Mouse (Mus musculus) olfactory bulb, adult 2 months (tissue): ENCODE results near the gene Car2.

Experiments used
- CTCF ChIP-seq: fragments of 200-500 bp; IDR thresholded peaks from 2 replicates; pipeline ENCODE4 v1.5.1; 2012; ENCODE audit warnings: low read depth, mild to moderate bottlenecking, low read length, moderate library complexity; ENCODE audit not compliant: insufficient read depth
- POLR2A ChIP-seq: fragments of 200-500 bp; IDR thresholded peaks from 2 replicates; pipeline ENCODE4 v1.6.1; 2012; ENCODE audit warnings: mild to moderate bottlenecking, low read depth, low read length, moderate library complexity; ENCODE audit not compliant: insufficient read depth

GRCm38 (mm10) chr3:14880277-14880676 lies 5.8 kb upstream of the Car2 start:
- no peak for TF ChIP-seq POLR2A
- no peak for TF ChIP-seq CTCF
